ENCODE assay signal across 13 mouse cellular contexts in genomic region chr12:117789017-117789416, GRCm38 (mm10). TPM values are rescaled to one million over a fixed set of nuclear protein-coding genes. Genes with fewer than 3 reads are reported as not detected.
A peak's percentile ranks its signal among the peaks of the same experiment; 100 is the strongest.
DNase-seq lines count a peak whose midpoint lies in the region; ATAC-seq and TF ChIP-seq lines count a peak whose summit lies in the region.
"Had no signal": no experiment of that assay in that cellular context is flagged by ENCODE, and none has a peak within 500 bp of the region (broad histone marks: within the 10 kb centered on the region; RNA-seq: fewer than 3 reads in every experiment).

No protein-coding gene starts in this region.

- no peak overlapping the region for H3K27ac ChIP-seq in heart, embryonic 12.5 days (ENCODE audit: poor library complexity, severe bottlenecking)
- H3K27ac ChIP-seq in embryonic facial prominence, embryonic 13.5 days: no peak overlapping the region
- H3K27ac ChIP-seq in limb, embryonic 14.5 days (replicated peaks; ENCODE audit: low read depth, low read length): no peak overlapping the region
- H3K27ac ChIP-seq: lung, embryonic 15.5 days had no signal

- no peak for DNase-seq in heart, postnatal 36 days
- DNase-seq in limb, embryonic 14.5 days (ENCODE audit: low spot score): no peak
- DNase-seq in spleen, adult 12 weeks (ENCODE audit: low spot score): no peak
- DNase-seq in spleen, adult 18-20 months: no peak
- no peak for DNase-seq in yolk sac, embryonic 10.5 days (ENCODE audit: low spot score)
- DNase-seq: cerebellum, postnatal 36 days; layer of hippocampus, postnatal 36 days; thymus, adult 18-20 months had no signal

- TF ChIP-seq POLR2A in limb, embryonic 14.5 days (IDR thresholded peaks at IDR 0.05; ENCODE audit: borderline replicate concordance, extremely low read depth, insufficient read depth, insufficient read length): no peak

- 0 out of 2 replicates have a peak overlapping the region, but pooled peaks have one; percentile 46 for H3K4me3 ChIP-seq in heart, embryonic 12.5 days
- H3K4me3 ChIP-seq in E14TG2a.4 (replicated peaks; ENCODE audit: low read length): peak overlapping the region; percentile 73
- H3K4me3 ChIP-seq in embryonic facial prominence, embryonic 13.5 days: peak overlapping the region; percentile 38
- H3K4me3 ChIP-seq in limb, embryonic 14.5 days (replicated peaks; ENCODE audit: low read length): peak overlapping the region; percentile 26; the same call in 1 of the 2 replicates

- peak overlapping the region; percentile 92 for H3K4me2 ChIP-seq in heart, embryonic 12.5 days
- H3K4me2 ChIP-seq in embryonic facial prominence, embryonic 13.5 days: peak overlapping the region; percentile 68
- H3K4me2 ChIP-seq in limb, embryonic 14.5 days (replicated peaks; ENCODE audit: low read depth, low read length, severe bottlenecking): peak overlapping the region; percentile 55; the same call in 1 of the 2 replicates

- intact Hi-C loops in heart, postnatal 36 days (cut with DNase I): no loop called here

- no peak for TF ChIP-seq CTCF in E14TG2a.4 (conservative IDR thresholded peaks at IDR 0.05; ENCODE audit: low read length)

- 34% methylated on average over 7 of the region's 7 CpGs for WGBS in heart, embryonic 12.5 days
- 19% methylated on average over 7 of the region's 7 CpGs for WGBS in embryonic facial prominence, embryonic 13.5 days
- WGBS in limb, embryonic 14.5 days: 32% methylated on average over 7 of the region's 7 CpGs

- 0 out of 2 replicates have a peak, but pooled peaks cover 1% of the 10 kb centered on the region for H3K27me3 ChIP-seq in heart, embryonic 12.5 days (replicated peaks)
- peaks cover 13% of the 10 kb centered on the region for H3K27me3 ChIP-seq in E14TG2a.4 (ENCODE audit: insufficient read depth, low read length)
- peaks cover 7% of the 10 kb centered on the region; the same call in 1 of the 2 replicates for H3K27me3 ChIP-seq in embryonic facial prominence, embryonic 13.5 days
- H3K27me3 ChIP-seq in limb, embryonic 14.5 days (ENCODE audit: control insufficient read depth, insufficient read depth, low read length): no peaks in the 10 kb centered on the region
- H3K27me3 ChIP-seq: lung, embryonic 15.5 days had no signal

- H3K9me3 ChIP-seq in heart, embryonic 12.5 days (replicated peaks): no peaks in the 10 kb centered on the region
- H3K9me3 ChIP-seq in E14TG2a.4 (ENCODE audit: low read length): no peaks in the 10 kb centered on the region
- H3K9me3 ChIP-seq in embryonic facial prominence, embryonic 13.5 days: no peaks in the 10 kb centered on the region
- no peaks in the 10 kb centered on the region for H3K9me3 ChIP-seq in limb, embryonic 14.5 days (ENCODE audit: control insufficient read depth, low read length)
- H3K9me3 ChIP-seq: lung, embryonic 15.5 days had no signal

- no peaks in the 10 kb centered on the region for H3K36me3 ChIP-seq in heart, embryonic 12.5 days
- no peaks in the 10 kb centered on the region for H3K36me3 ChIP-seq in E14TG2a.4 (ENCODE audit: insufficient read depth, low read length)
- H3K36me3 ChIP-seq in embryonic facial prominence, embryonic 13.5 days: no peaks in the 10 kb centered on the region
- H3K36me3 ChIP-seq in limb, embryonic 14.5 days (ENCODE audit: control insufficient read depth, insufficient read depth, low read length): no peaks in the 10 kb centered on the region
- H3K36me3 ChIP-seq: lung, embryonic 15.5 days had no signal

- ATAC-seq in heart, embryonic 12.5 days (ENCODE audit: insufficient number of reproducible peaks, low FRiP score): no peak
- ATAC-seq in embryonic facial prominence, embryonic 13.5 days (ENCODE audit: insufficient number of reproducible peaks, insufficient read depth, low FRiP score, low TSS enrichment, low read depth): no peak
- ATAC-seq in limb, embryonic 14.5 days (ENCODE audit: low FRiP score, low read depth): 0 out of 2 replicates have a peak, but pooled peaks have one; percentile 26
- ATAC-seq: activated CD4-positive, CD25-positive, alpha-beta regulatory T cell, adult 4 months had no signal

- peaks cover 4% of the 10 kb centered on the region; the same call in 1 of the 2 replicates for H3K4me1 ChIP-seq in heart, embryonic 12.5 days (replicated peaks)
- H3K4me1 ChIP-seq in E14TG2a.4 (replicated peaks; ENCODE audit: low read depth, low read length): peaks cover 24% of the 10 kb centered on the region
- H3K4me1 ChIP-seq in embryonic facial prominence, embryonic 13.5 days: peaks cover 12% of the 10 kb centered on the region; the same call in 1 of the 2 replicates
- H3K4me1 ChIP-seq in limb, embryonic 14.5 days (ENCODE audit: control insufficient read depth, insufficient read depth, low read length): 0 out of 2 replicates have a peak, but pooled peaks cover 3% of the 10 kb centered on the region
- H3K4me1 ChIP-seq: lung, embryonic 15.5 days had no signal

- no peak overlapping the region for H3K9ac ChIP-seq in heart, embryonic 12.5 days
- no peak overlapping the region for H3K9ac ChIP-seq in embryonic facial prominence, embryonic 13.5 days
- H3K9ac ChIP-seq in limb, embryonic 14.5 days (ENCODE audit: low read depth, low read length, severe bottlenecking): no peak overlapping the region
- H3K9ac ChIP-seq: lung, embryonic 15.5 days had no signal

RNA-seq across cellular contexts. Expression of gene Cdca7l, which starts 15.1 kb away (rescaled TPM):
- 18.7 and 20.3 TPM in 2 replicates for polyA plus RNA-seq in heart, embryonic 12.5 days (2016; fragmentation: Nextera tagmentation; extraction: Ambion mirVana)
- under 1 TPM; 0.17 to 0.30 TPM for total RNA-seq in heart, postnatal 36 days (2021)
- polyA plus RNA-seq in embryonic facial prominence, embryonic 13.5 days (2015; fragmentation: Nextera tagmentation; extraction: Ambion mirVana): 32.9 and 39.0 TPM in 2 replicates
- 16.3 and 24.0 TPM in 2 replicates for polyA plus RNA-seq in limb, embryonic 14.5 days (2012; rRNA removed)
- polyA plus RNA-seq in limb, embryonic 14.5 days (2014; fragmentation: Nextera tagmentation; extraction: Ambion mirVana): 35.9 and 37.7 TPM in 2 replicates
